Comparison of ENCODE assay signal across 9 mouse cellular contexts in genomic region chr5:101365364-101365763, GRCm38 (mm10).
DNase-seq lines count a peak whose midpoint lies in the region; ATAC-seq lines count a peak whose summit lies in the region.
"Had no signal": no experiment of that assay in that cellular context is flagged by ENCODE, and none has a peak within 500 bp of the region (broad histone marks: within the 10 kb centered on the region; RNA-seq: fewer than 3 reads in every experiment).

No protein-coding gene starts in this region.

- H3K27ac ChIP-seq in forebrain, embryonic 15.5 days (replicated peaks) = no peak overlapping the region
- H3K27ac ChIP-seq in limb, embryonic 10.5 days = no peak overlapping the region
- H3K27ac ChIP-seq in neural tube, embryonic 11.5 days (ENCODE audit: low read depth, low read length) = no peak overlapping the region
- H3K27ac ChIP-seq: hindbrain, embryonic 15.5 days had no signal

- peaks cover 7% of the 10 kb centered on the region; the same call in 1 of the 2 replicates for H3K27me3 ChIP-seq in forebrain, embryonic 15.5 days
- peaks cover 31% of the 10 kb centered on the region for H3K27me3 ChIP-seq in limb, embryonic 10.5 days (ENCODE audit: low read depth, poor library complexity, severe bottlenecking)
- H3K27me3 ChIP-seq in neural tube, embryonic 11.5 days (ENCODE audit: control insufficient read depth, insufficient read depth, low read length) = peaks cover 24% of the 10 kb centered on the region

- H3K9me3 ChIP-seq in forebrain, embryonic 15.5 days = no peaks in the 10 kb centered on the region
- H3K9me3 ChIP-seq in limb, embryonic 10.5 days (replicated peaks) = no peaks in the 10 kb centered on the region
- H3K9me3 ChIP-seq in neural tube, embryonic 11.5 days (ENCODE audit: control insufficient read depth, low read length) = no peaks in the 10 kb centered on the region
- H3K9me3 ChIP-seq: hindbrain, embryonic 15.5 days had no signal

- H3K4me1 ChIP-seq in forebrain, embryonic 15.5 days = 0 out of 2 replicates have a peak, but pooled peaks cover 2% of the 10 kb centered on the region
- H3K4me1 ChIP-seq in limb, embryonic 10.5 days = no peaks in the 10 kb centered on the region
- H3K4me1 ChIP-seq in neural tube, embryonic 11.5 days (ENCODE audit: control insufficient read depth, insufficient read depth, low read length) = no peaks in the 10 kb centered on the region

- H3K36me3 ChIP-seq in forebrain, embryonic 15.5 days = no peaks in the 10 kb centered on the region
- no peaks in the 10 kb centered on the region for H3K36me3 ChIP-seq in limb, embryonic 10.5 days
- H3K36me3 ChIP-seq in neural tube, embryonic 11.5 days (ENCODE audit: control insufficient read depth, insufficient read depth, low read length) = no peaks in the 10 kb centered on the region
- H3K36me3 ChIP-seq: hindbrain, embryonic 15.5 days had no signal

- no peak overlapping the region for H3K9ac ChIP-seq in forebrain, embryonic 15.5 days (replicated peaks)
- H3K9ac ChIP-seq in neural tube, embryonic 11.5 days (ENCODE audit: low read length) = no peak overlapping the region
- H3K9ac ChIP-seq: hindbrain, embryonic 15.5 days had no signal

- peak; percentile 1 for DNase-seq in gastrocnemius, adult 18-20 months (ENCODE audit: low spot score)
- no peak for DNase-seq in gastrocnemius, adult 8-10 months (ENCODE audit: low spot score in 2 of 2)
- peak; percentile 41 to 47 for DNase-seq in cerebellum, adult 18-20 months
- peak; percentile 15 to 48 for DNase-seq in kidney, adult 8-10 months
- peak; percentile 76 for DNase-seq in limb, embryonic 10.5 days (ENCODE audit: low spot score)
- peak; percentile 77 for DNase-seq in neural tube, embryonic 11.5 days (ENCODE audit: low spot score)
- DNase-seq in yolk sac, embryonic 10.5 days (ENCODE audit: low spot score) = peak; percentile 32

- 13% methylated on average over 11 of the region's 11 CpGs for WGBS in forebrain, embryonic 15.5 days
- WGBS in limb, embryonic 10.5 days = 8% methylated on average over 11 of the region's 11 CpGs
- WGBS in neural tube, embryonic 11.5 days = 14% methylated on average over 11 of the region's 11 CpGs

- no peak overlapping the region for H3K4me3 ChIP-seq in forebrain, embryonic 15.5 days
- no peak overlapping the region for H3K4me3 ChIP-seq in limb, embryonic 10.5 days
- H3K4me3 ChIP-seq in neural tube, embryonic 11.5 days (ENCODE audit: low read depth, low read length) = no peak overlapping the region
- H3K4me3 ChIP-seq: hindbrain, embryonic 15.5 days had no signal

- H3K4me2 ChIP-seq in forebrain, embryonic 15.5 days (replicated peaks) = no peak overlapping the region
- no peak overlapping the region for H3K4me2 ChIP-seq in neural tube, embryonic 11.5 days (ENCODE audit: low read depth)
- H3K4me2 ChIP-seq: hindbrain, embryonic 15.5 days had no signal

- ATAC-seq in forebrain, embryonic 15.5 days (replicated peaks) = peak; percentile 53; the same call in 1 of the 2 replicates
- no peak for ATAC-seq in neural tube, embryonic 11.5 days (ENCODE audit: insufficient read depth, low FRiP score, low TSS enrichment)

Comparison
In these comparisons a context has a peak if more than half of its experiments do, and no peak if none do; other contexts are left out.
1. DNase-seq: peak in gastrocnemius, adult 18-20 months (single experiment), cerebellum, adult 18-20 months (2 of 2), kidney, adult 8-10 months (2 of 2), limb, embryonic 10.5 days (single experiment), neural tube, embryonic 11.5 days (single experiment) and yolk sac, embryonic 10.5 days (single experiment); none in gastrocnemius, adult 8-10 months (0 of 2).